Mouse (Mus musculus): ENCODE results near the gene Endov.

The Endov gene

GRCm38 (mm10) chr11:119519387-119519786 is 28.2 kb downstream of the Endov start:
- no peak for DNase-seq

- DNase-seq, result no peak
Measured at GRCm38 (mm10) chr11:119520005-119520712, 29.0 kb downstream of the Endov start.

- no peak for DNase-seq
Measured at GRCm38 (mm10) chr11:119520713-119521063, 29.5 kb downstream of the Endov start.

- DNase-seq, result no peak
Measured at GRCm38 (mm10) chr11:119521920-119522710, 31.0 kb downstream of the Endov start.

GRCm38 (mm10) chr11:119522779-119523178 is 31.6 kb downstream of the Endov start:
- DNase-seq, result no peak

- no peak for DNase-seq
Measured at GRCm38 (mm10) chr11:119523392-119523791, 32.2 kb downstream of the Endov start.

- peak; percentile 82 for DNase-seq
Measured at GRCm38 (mm10) chr11:119524545-119524949, 33.4 kb downstream of the Endov start.

GRCm38 (mm10) chr11:119526068-119526966 is 35.2 kb downstream of the Endov start:
- no peak for DNase-seq

- DNase-seq, result no peak
Measured at GRCm38 (mm10) chr11:119528930-119529329, 37.8 kb downstream of the Endov start.

- DNase-seq, result no peak
Measured at GRCm38 (mm10) chr11:119532460-119532859, 41.3 kb downstream of the Endov start.

GRCm38 (mm10) chr11:119533745-119534144 is 42.6 kb downstream of the Endov start:
- no peak for DNase-seq

- no peak for DNase-seq
Measured at GRCm38 (mm10) chr11:119539944-119540343, 48.8 kb downstream of the Endov start.

GRCm38 (mm10) chr11:119540560-119540959 is 49.4 kb downstream of the Endov start:
- DNase-seq, result no peak

- no peak for DNase-seq
Measured at GRCm38 (mm10) chr11:119541082-119541481, 49.9 kb downstream of the Endov start.

- DNase-seq, result no peak
Measured at GRCm38 (mm10) chr11:119542371-119542770, 51.2 kb downstream of the Endov start.

GRCm38 (mm10) chr11:119542886-119543285 is 51.7 kb downstream of the Endov start:
- no peak for DNase-seq

- DNase-seq, result no peak
Measured at GRCm38 (mm10) chr11:119543816-119544517, 52.8 kb downstream of the Endov start.

GRCm38 (mm10) chr11:119544518-119545105 is 53.5 kb downstream of the Endov start:
- no peak for DNase-seq

- no peak for DNase-seq
Measured at GRCm38 (mm10) chr11:119545281-119545680, 54.1 kb downstream of the Endov start.

- peak; percentile 20 to 27 for DNase-seq
Measured at GRCm38 (mm10) chr11:119545741-119546495, 54.8 kb downstream of the Endov start.

GRCm38 (mm10) chr11:119546496-119547182 is 55.5 kb downstream of the Endov start:
- peak; percentile 18 to 29 for DNase-seq

Measured in B cell, adult 2 months (primary cell).